Mouse (Mus musculus) embryonic facial prominence, embryonic 11.5 days (tissue): ENCODE measurements at regions not wholly inside any gene's neighbourhood (a gene's known extent, or its start where the extent isn't known, plus 50 kb on each side); places are given as distances from the start of the nearest gene placed in this dataset.

ENCODE experiments used
- ATAC-seq: fragments of 200-750 bp; cut with Nextera tagmentation; replicated peaks from 2 replicates; pipeline ENCODE4 v1.8.0; 2017; ENCODE audit warnings: low read depth; ENCODE audit not compliant: insufficient number of reproducible peaks, low FRiP score, low TSS enrichment
- DNase-seq: peaks from one replicate; pipeline ENCODE4 v3.0.0-alpha.2; 2015; ENCODE audit warnings: low spot score
- H3K27ac ChIP-seq: fragments of 300-500 bp; sonication (generic); replicated peaks from 2 replicates; pipeline ENCODE4 v1.5.1; 2014; ENCODE audit warnings: mild to moderate bottlenecking, low read depth, low read length, control low read depth
- H3K27me3 ChIP-seq: fragments of 300-500 bp; sonication (generic); 2 replicates; pipeline ENCODE4 v1.6.1; 2014; ENCODE audit warnings: mild to moderate bottlenecking, low read length, moderate library complexity, mixed read lengths; ENCODE audit not compliant: control insufficient read depth, insufficient read depth
- H3K36me3 ChIP-seq: fragments of 300-500 bp; sonication (generic); replicated peaks from 2 replicates; pipeline ENCODE4 v1.6.1; 2014; ENCODE audit warnings: low read depth, mild to moderate bottlenecking, low read length, moderate library complexity, mixed read lengths; ENCODE audit not compliant: control insufficient read depth, insufficient read depth
- H3K4me1 ChIP-seq: fragments of 300-500 bp; sonication (generic); 2 replicates; pipeline ENCODE4 v1.6.1; 2014; ENCODE audit warnings: low read length, mixed read lengths; ENCODE audit not compliant: control insufficient read depth, insufficient read depth
- H3K4me2 ChIP-seq: fragments of 300-500 bp; sonication (generic); 2 replicates; pipeline ENCODE4 v1.6.1; 2014; ENCODE audit warnings: low read depth, mild to moderate bottlenecking, control low read depth, low read length, moderate library complexity
- H3K4me3 ChIP-seq: fragments of 300-500 bp; sonication (generic); 2 replicates; pipeline ENCODE4 v1.5.1; 2014; ENCODE audit warnings: low read depth, low read length, control low read depth
- H3K9ac ChIP-seq: fragments of 300-500 bp; sonication (generic); replicated peaks from 2 replicates; pipeline ENCODE4 v1.6.1; 2014; ENCODE audit warnings: mild to moderate bottlenecking, control low read depth, low read length
- H3K9me3 ChIP-seq: fragments of 300-500 bp; sonication (generic); replicated peaks from 2 replicates; pipeline ENCODE4 v1.6.1; 2016; ENCODE audit warnings: mild to moderate bottlenecking, low read length, inconsistent platforms, mixed read lengths; ENCODE audit not compliant: control insufficient read depth
- whole genome bisulfite sequencing: fragments of 180-500 bp; shearing (Covaris S2); extraction: QIAGEN DNeasy Blood & Tissue Kit; methylation state at CpG from one replicate; pipeline ENCODE4 v1.1.7; 2014; 5-methylcytosine and 5-hydroxymethylcytosine counted together

DNA sequence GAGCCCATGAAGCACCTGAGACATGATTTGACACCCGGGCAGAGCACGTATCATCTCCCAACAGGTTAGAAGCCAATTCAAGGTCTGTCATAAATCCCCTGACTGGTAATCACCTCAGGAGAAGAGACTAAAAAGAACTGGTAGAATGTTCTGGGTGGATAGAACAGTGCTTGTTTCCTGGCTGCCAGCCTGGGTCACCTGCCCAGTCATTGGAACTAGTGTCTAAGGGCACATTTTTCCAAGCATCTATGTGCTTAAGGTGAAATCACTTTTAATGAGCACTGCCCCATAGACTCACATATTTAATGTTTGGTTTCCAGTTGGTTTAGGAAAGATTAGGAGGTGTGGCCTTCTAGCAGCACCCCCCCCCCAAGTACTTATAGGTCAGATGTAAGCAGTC, 162.0 kb upstream of the Jun start:
- H3K4me3 ChIP-seq: no peak overlapping the region
- DNase-seq (no peak), ATAC-seq (no peak)
- H3K27ac ChIP-seq: no peak overlapping the region
- 100% methylated on average over 2 of the region's 2 CpGs for WGBS
- no peaks in the 10 kb centered on the region for H3K9me3 ChIP-seq
- H3K36me3 ChIP-seq: no peaks in the 10 kb centered on the region
- H3K4me1 ChIP-seq: no peaks in the 10 kb centered on the region
- H3K27me3 ChIP-seq: no peaks in the 10 kb centered on the region
- no peak overlapping the region for H3K4me2 ChIP-seq
- no peak overlapping the region for H3K9ac ChIP-seq

GRCm38 (mm10) chr4:95215187-95215586, 163.2 kb upstream of the Jun start:
- Histone ChIP-seq H3K4me2 (no peak overlapping the region), H3K4me3 (no peak overlapping the region), H3K9me3 (no peaks in the 10 kb centered on the region), H3K27me3 (no peaks in the 10 kb centered on the region), H3K36me3 (no peaks in the 10 kb centered on the region), H3K9ac (no peak overlapping the region), H3K27ac (no peak overlapping the region), H3K4me1 (no peaks in the 10 kb centered on the region)
- DNase-seq: no peak
- ATAC-seq: no peak
- WGBS: 90% methylated on average over 7 of the region's 7 CpGs

- Histone ChIP-seq H3K9me3 (no peaks in the 10 kb centered on the region), H3K27ac (no peak overlapping the region), H3K4me1 (no peaks in the 10 kb centered on the region), H3K27me3 (no peaks in the 10 kb centered on the region), H3K4me2 (no peak overlapping the region), H3K36me3 (no peaks in the 10 kb centered on the region), H3K4me3 (no peak overlapping the region), H3K9ac (no peak overlapping the region)
- DNase-seq (no peak), ATAC-seq (no peak)
- WGBS: 78% methylated on average over 1 of the region's 1 CpGs
These were observed 178.4 kb upstream of the Jun start for GRCm38 (mm10) chr4:95230461-95230860.

DNA sequence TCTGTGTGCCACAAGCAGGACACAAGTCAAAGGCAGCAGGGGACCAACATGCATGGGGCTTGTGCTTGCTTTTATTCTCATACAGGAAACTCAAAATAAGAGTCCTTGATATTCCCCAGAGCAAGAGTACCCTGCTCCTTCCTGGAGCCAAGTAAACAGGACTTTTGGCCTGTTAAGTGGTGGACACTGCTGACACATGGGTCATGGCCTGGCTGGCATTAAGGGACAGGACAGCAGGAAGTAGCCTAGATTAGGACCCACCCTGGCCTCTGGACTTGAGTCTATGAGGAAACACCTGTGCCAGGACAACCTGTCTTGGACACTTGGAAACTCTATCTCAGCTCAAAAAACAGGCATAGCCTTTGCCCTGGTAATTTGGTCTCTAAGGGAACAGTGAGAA, 181.0 kb upstream of the Jun start:
- no peak overlapping the region for H3K9ac ChIP-seq
- no peak overlapping the region for H3K4me3 ChIP-seq
- no peaks in the 10 kb centered on the region for H3K4me1 ChIP-seq
- no peaks in the 10 kb centered on the region for H3K36me3 ChIP-seq
- DNase-seq: no peak
- H3K9me3 ChIP-seq: no peaks in the 10 kb centered on the region
- ATAC-seq: no peak
- no peak overlapping the region for H3K4me2 ChIP-seq
- H3K27me3 ChIP-seq: no peaks in the 10 kb centered on the region
- H3K27ac ChIP-seq: no peak overlapping the region

DNA sequence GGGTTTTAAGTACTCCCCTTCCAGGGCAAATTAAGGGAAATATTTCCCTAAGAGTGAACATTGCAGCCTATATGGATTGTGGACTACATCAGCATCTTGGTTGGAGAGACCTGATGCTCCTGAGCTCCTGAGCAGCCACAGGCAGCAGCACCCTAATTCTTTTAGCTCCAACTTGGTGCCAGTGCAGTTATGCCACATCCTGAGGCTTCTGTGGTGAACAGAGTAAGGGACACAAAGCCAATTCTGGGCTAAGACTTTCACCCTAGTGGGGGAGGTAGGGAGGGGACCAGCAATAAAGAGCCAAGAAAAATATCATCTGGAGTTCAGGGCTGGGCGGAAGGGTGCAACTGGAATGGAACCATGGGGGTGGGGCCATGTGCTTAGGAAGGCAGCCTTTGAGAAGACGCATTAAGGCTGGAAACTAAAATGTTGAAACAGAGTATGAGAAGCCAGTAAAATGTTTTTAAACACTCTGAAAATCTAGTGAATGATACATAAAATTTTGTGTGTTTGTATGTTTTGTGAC, 182.1 kb upstream of the Jun start:
- Histone ChIP-seq H3K36me3 (no peaks in the 10 kb centered on the region), H3K9me3 (no peaks in the 10 kb centered on the region), H3K9ac (no peak overlapping the region), H3K4me3 (no peak overlapping the region), H3K4me1 (no peaks in the 10 kb centered on the region), H3K27ac (no peak overlapping the region), H3K4me2 (no peak overlapping the region), H3K27me3 (no peaks in the 10 kb centered on the region)
- ATAC-seq: no peak
- 90% methylated on average over 2 of the region's 2 CpGs for WGBS
- DNase-seq: no peak

DNA sequence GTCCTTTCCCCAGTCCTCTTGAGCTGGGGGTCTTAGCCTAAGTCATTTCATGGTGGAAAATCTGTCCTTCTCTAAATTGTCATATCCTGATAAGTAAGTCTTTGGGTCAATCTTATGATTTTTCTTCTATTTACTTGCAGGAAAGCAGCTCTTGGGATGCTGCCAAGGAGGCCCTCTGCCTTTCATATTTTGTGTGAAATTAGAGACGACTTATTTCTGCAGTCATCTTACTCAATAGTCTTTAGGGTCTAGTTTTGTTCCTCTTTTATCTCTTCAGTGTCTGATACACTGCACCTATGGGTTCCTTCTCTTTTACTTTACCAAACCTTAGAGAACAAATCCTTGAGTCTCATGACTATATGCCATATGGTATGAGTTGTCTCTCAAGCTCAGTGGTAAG, 196.0 kb upstream of the Jun start:
- no peaks in the 10 kb centered on the region for H3K9me3 ChIP-seq
- H3K9ac ChIP-seq: no peak overlapping the region
- no peaks in the 10 kb centered on the region for H3K27me3 ChIP-seq
- H3K36me3 ChIP-seq: no peaks in the 10 kb centered on the region
- no peak overlapping the region for H3K4me2 ChIP-seq
- no peak overlapping the region for H3K4me3 ChIP-seq
- DNase-seq: no peak
- H3K27ac ChIP-seq: no peak overlapping the region
- no peak for ATAC-seq
- WGBS: 94% methylated on average over 1 of the region's 1 CpGs
- no peaks in the 10 kb centered on the region for H3K4me1 ChIP-seq

- Histone ChIP-seq H3K36me3 (no peaks in the 10 kb centered on the region), H3K9ac (no peak overlapping the region), H3K27ac (no peak overlapping the region), H3K4me1 (no peaks in the 10 kb centered on the region), H3K4me2 (no peak overlapping the region), H3K9me3 (no peaks in the 10 kb centered on the region), H3K27me3 (no peaks in the 10 kb centered on the region), H3K4me3 (no peak overlapping the region)
- 85% methylated on average over 4 of the region's 4 CpGs for WGBS
- DNase-seq: no peak
- no peak for ATAC-seq
These were observed 197.0 kb upstream of the Jun start for GRCm38 (mm10) chr4:95249031-95249430.

- no peak for DNase-seq
- Histone ChIP-seq H3K4me1 (no peaks in the 10 kb centered on the region), H3K27ac (no peak overlapping the region), H3K4me2 (no peak overlapping the region), H3K9me3 (no peaks in the 10 kb centered on the region), H3K9ac (no peak overlapping the region), H3K27me3 (no peaks in the 10 kb centered on the region), H3K36me3 (no peaks in the 10 kb centered on the region), H3K4me3 (no peak overlapping the region)
- 54% methylated on average over 1 of the region's 1 CpGs for WGBS
- no peak for ATAC-seq
These were observed 198.1 kb upstream of the Jun start for GRCm38 (mm10) chr4:95250083-95250482.
